Mouse (Mus musculus): ENCODE results near the gene Pick1.

- TF ChIP-seq CTCF (IDR thresholded peaks at IDR 0.05; ENCODE audit: extremely low read depth, insufficient read depth, insufficient read length, insufficient replicate concordance): no peak
- TF ChIP-seq POLR2A (IDR thresholded peaks at IDR 0.05; ENCODE audit: low read depth, low read length): no peak
These were observed 69.6 kb downstream of the Pick1 start for GRCm38 (mm10) chr15:79298553-79298952.

Data from spleen, adult 2 months (tissue).